15 mouse cellular contexts compared by ENCODE assay signal in genomic region chr6:52967557-52968270, GRCm38 (mm10).
DNase-seq lines count a peak whose midpoint lies in the region; ATAC-seq and TF ChIP-seq lines count a peak whose summit lies in the region.
"Had no signal": no experiment of that assay in that cellular context is flagged by ENCODE, and none has a peak within 500 bp of the region (broad histone marks: within the 10 kb centered on the region; RNA-seq: fewer than 3 reads in every experiment).

No protein-coding gene starts in this region.

- no peak for TF ChIP-seq CTCF in midbrain, postnatal 0 days (IDR thresholded peaks at IDR 0.05)

- no peak overlapping the region for H3K4me2 ChIP-seq in liver, embryonic 11.5 days
- no peak overlapping the region for H3K4me2 ChIP-seq in liver, embryonic 12.5 days
- no peak overlapping the region for H3K4me2 ChIP-seq in midbrain, postnatal 0 days (ENCODE audit: low read depth, low read length, poor library complexity, severe bottlenecking)

- peak; percentile 84 for DNase-seq in heart, adult 11 months
- DNase-seq in heart, postnatal 36 days: no peak
- DNase-seq in liver, embryonic 11.5 days (ENCODE audit: low spot score): no peak
- DNase-seq in limb, embryonic 10.5 days (ENCODE audit: low spot score): peak; percentile 86
- peak; percentile 53 for DNase-seq in yolk sac, embryonic 10.5 days (ENCODE audit: low spot score)
- DNase-seq in midbrain, postnatal 0 days (ENCODE audit: low spot score): no peak
- DNase-seq in kidney, postnatal 14 days: no peak
- DNase-seq: adrenal gland, adult 2 months; cerebellum, postnatal 10 days; kidney, adult 18-20 months; liver, postnatal 0 days; right cerebral cortex, postnatal 14 days had no signal

- H3K4me1 ChIP-seq in liver, embryonic 11.5 days (replicated peaks; ENCODE audit: control insufficient read depth, insufficient read depth, low read length): no peaks in the 10 kb centered on the region; the same call in 1 of the 2 replicates
- H3K4me1 ChIP-seq in liver, embryonic 12.5 days: no peaks in the 10 kb centered on the region; the same call in 1 of the 2 replicates
- peaks cover 75% of the 10 kb centered on the region for H3K4me1 ChIP-seq in limb, embryonic 10.5 days
- peaks cover 16% of the 10 kb centered on the region; the same call in 1 of the 2 replicates for H3K4me1 ChIP-seq in midbrain, postnatal 0 days (ENCODE audit: insufficient read depth, low read length)

- ATAC-seq in liver, embryonic 11.5 days (replicated peaks; ENCODE audit: low FRiP score): no peak
- ATAC-seq in liver, embryonic 12.5 days: no peak
- ATAC-seq in midbrain, postnatal 0 days (ENCODE audit: low FRiP score): no peak
- ATAC-seq: liver, postnatal 0 days had no signal

- intact Hi-C loops in heart, postnatal 36 days (cut with DNase I): loop anchor here (2.0 to 5.0 kb wide), 2 partner anchors 41 to 710 kb away; no protein-coding TSS in a partner anchor

- H3K36me3 ChIP-seq in liver, embryonic 11.5 days (ENCODE audit: control insufficient read depth, insufficient read depth, low read length): no peaks in the 10 kb centered on the region
- H3K36me3 ChIP-seq in liver, embryonic 12.5 days: no peaks in the 10 kb centered on the region
- no peaks in the 10 kb centered on the region for H3K36me3 ChIP-seq in limb, embryonic 10.5 days
- no peaks in the 10 kb centered on the region for H3K36me3 ChIP-seq in midbrain, postnatal 0 days (ENCODE audit: insufficient read depth, low read length)

- H3K27me3 ChIP-seq in liver, embryonic 11.5 days (replicated peaks; ENCODE audit: control insufficient read depth, insufficient read depth, low read length): no peaks in the 10 kb centered on the region
- H3K27me3 ChIP-seq in liver, embryonic 12.5 days (replicated peaks): no peaks in the 10 kb centered on the region
- peaks cover 17% of the 10 kb centered on the region for H3K27me3 ChIP-seq in limb, embryonic 10.5 days (ENCODE audit: low read depth, poor library complexity, severe bottlenecking)
- H3K27me3 ChIP-seq in midbrain, postnatal 0 days (ENCODE audit: insufficient read depth, low read length): no peaks in the 10 kb centered on the region

- H3K4me3 ChIP-seq in liver, embryonic 11.5 days (ENCODE audit: low read depth, low read length): no peak overlapping the region
- no peak overlapping the region for H3K4me3 ChIP-seq in liver, embryonic 12.5 days
- no peak overlapping the region for H3K4me3 ChIP-seq in limb, embryonic 10.5 days
- H3K4me3 ChIP-seq in midbrain, postnatal 0 days (ENCODE audit: low read depth, low read length): no peak overlapping the region
- H3K4me3 ChIP-seq: erythroblast, embryonic 14.5 days; layer of hippocampus, adult 2 months had no signal

- no peak overlapping the region for H3K9ac ChIP-seq in liver, embryonic 11.5 days (ENCODE audit: low read depth, low read length)
- no peak overlapping the region for H3K9ac ChIP-seq in liver, embryonic 12.5 days
- H3K9ac ChIP-seq in midbrain, postnatal 0 days (replicated peaks; ENCODE audit: low read length, poor library complexity, severe bottlenecking): no peak overlapping the region
- H3K9ac ChIP-seq: liver, postnatal 0 days had no signal

- WGBS in liver, embryonic 11.5 days: 56% methylated on average over 10 of the region's 10 CpGs
- 63% methylated on average over 10 of the region's 10 CpGs for WGBS in liver, embryonic 12.5 days (ENCODE audit: insufficient replicate concordance)
- WGBS in limb, embryonic 10.5 days: 21% methylated on average over 10 of the region's 10 CpGs
- WGBS in midbrain, postnatal 0 days: 69% methylated on average over 10 of the region's 10 CpGs

- H3K27ac ChIP-seq in liver, embryonic 11.5 days (ENCODE audit: low read depth, low read length): 0 out of 2 replicates have a peak overlapping the region, but pooled peaks have one; percentile 16
- H3K27ac ChIP-seq in liver, embryonic 12.5 days: no peak overlapping the region
- H3K27ac ChIP-seq in limb, embryonic 10.5 days: peak overlapping the region; percentile 86
- no peak overlapping the region for H3K27ac ChIP-seq in midbrain, postnatal 0 days (ENCODE audit: low read depth, low read length)
- H3K27ac ChIP-seq: layer of hippocampus, adult 2 months had no signal

- no peaks in the 10 kb centered on the region for H3K9me3 ChIP-seq in liver, embryonic 11.5 days (ENCODE audit: control insufficient read depth, low read length)
- no peaks in the 10 kb centered on the region for H3K9me3 ChIP-seq in liver, embryonic 12.5 days (replicated peaks)
- H3K9me3 ChIP-seq in limb, embryonic 10.5 days (replicated peaks): no peaks in the 10 kb centered on the region
- no peaks in the 10 kb centered on the region for H3K9me3 ChIP-seq in midbrain, postnatal 0 days (ENCODE audit: low read length)

Comparison
In these comparisons a context has a peak if more than half of its experiments do, and no peak if none do; other contexts are left out.
1. DNase-seq: peak in heart, adult 11 months (single experiment), limb, embryonic 10.5 days (single experiment) and yolk sac, embryonic 10.5 days (single experiment); none in heart, postnatal 36 days (0 of 2), liver, embryonic 11.5 days (single experiment), midbrain, postnatal 0 days (single experiment) and kidney, postnatal 14 days (single experiment).
2. H3K27ac ChIP-seq: peak in liver, embryonic 11.5 days (single experiment) and limb, embryonic 10.5 days (single experiment); none in liver, embryonic 12.5 days (single experiment) and midbrain, postnatal 0 days (single experiment).